In the genomic region with DNA sequence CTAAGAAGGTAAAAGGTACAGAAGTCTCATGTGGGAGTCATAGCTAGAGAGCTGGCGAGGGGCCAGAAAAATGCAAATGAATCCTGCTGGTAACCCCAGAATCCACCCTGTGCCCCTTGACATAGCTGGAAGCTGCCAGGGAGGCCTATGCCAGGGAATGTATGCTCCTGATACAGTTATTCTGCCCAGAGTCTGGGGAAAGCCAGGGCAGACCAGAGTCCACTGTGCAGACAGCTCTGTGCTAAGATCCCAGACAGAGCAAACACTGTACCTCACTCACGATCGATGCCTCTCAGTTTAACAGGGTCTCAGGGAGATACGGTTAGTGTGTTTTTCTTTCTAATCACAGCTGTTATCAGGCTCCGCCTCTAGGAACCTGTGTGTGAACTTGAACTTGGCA, we compare ENCODE assay signal across 16 mouse cellular contexts. TPM values are rescaled to one million over a fixed set of nuclear protein-coding genes. Genes with fewer than 3 reads are reported as not detected.
DNase-seq lines count a peak whose midpoint lies in the region; ATAC-seq and TF ChIP-seq lines count a peak whose summit lies in the region.
"Had no signal": no experiment of that assay in that cellular context is flagged by ENCODE, and none has a peak within 500 bp of the region (broad histone marks: within the 10 kb centered on the region; RNA-seq: fewer than 3 reads in every experiment).

No protein-coding gene starts in this region.

- 0 out of 2 replicates have a peak, but pooled peaks have one; percentile 36 for ATAC-seq in kidney, embryonic 15.5 days (replicated peaks; ENCODE audit: low FRiP score)
- ATAC-seq in liver, embryonic 12.5 days = peak; percentile 61
- ATAC-seq: forebrain, embryonic 15.5 days had no signal

- H3K4me3 ChIP-seq in kidney, embryonic 15.5 days (replicated peaks) = no peak overlapping the region
- H3K4me3 ChIP-seq in kidney, adult 2 months (ENCODE audit: insufficient read depth, low read depth, low read length) = no peak overlapping the region
- no peak overlapping the region for H3K4me3 ChIP-seq in liver, embryonic 12.5 days
- H3K4me3 ChIP-seq: embryonic facial prominence, embryonic 15.5 days; forebrain, embryonic 15.5 days; megakaryocyte, embryonic 14.5 days had no signal

- TF ChIP-seq POLR2A in kidney, adult 2 months (IDR thresholded peaks at IDR 0.05; ENCODE audit: low read depth, low read length) = no peak

- H3K27me3 ChIP-seq in kidney, embryonic 15.5 days = 0 out of 2 replicates have a peak, but pooled peaks cover 9% of the 10 kb centered on the region
- no peaks in the 10 kb centered on the region for H3K27me3 ChIP-seq in kidney, adult 2 months (replicated peaks; ENCODE audit: control insufficient read depth, insufficient read depth, low read length)
- H3K27me3 ChIP-seq in liver, embryonic 12.5 days (replicated peaks) = peaks cover 29% of the 10 kb centered on the region
- H3K27me3 ChIP-seq: embryonic facial prominence, embryonic 15.5 days; forebrain, embryonic 15.5 days had no signal

- H3K36me3 ChIP-seq in kidney, embryonic 15.5 days = no peaks in the 10 kb centered on the region
- H3K36me3 ChIP-seq in kidney, adult 2 months (ENCODE audit: control insufficient read depth, insufficient read depth, low read length) = no peaks in the 10 kb centered on the region
- H3K36me3 ChIP-seq in liver, embryonic 12.5 days = no peaks in the 10 kb centered on the region
- H3K36me3 ChIP-seq: embryonic facial prominence, embryonic 15.5 days; forebrain, embryonic 15.5 days had no signal

- WGBS in kidney, embryonic 15.5 days = 50% methylated on average over 5 of the region's 5 CpGs
- 57% methylated on average over 5 of the region's 5 CpGs for WGBS in kidney, adult 2 months
- 50% methylated on average over 5 of the region's 5 CpGs for WGBS in liver, embryonic 12.5 days (ENCODE audit: insufficient replicate concordance)

- H3K9ac ChIP-seq in kidney, embryonic 15.5 days = no peak overlapping the region
- H3K9ac ChIP-seq in liver, embryonic 12.5 days = no peak overlapping the region
- H3K9ac ChIP-seq: embryonic facial prominence, embryonic 15.5 days; forebrain, embryonic 15.5 days had no signal

- no peak for DNase-seq in kidney, adult 2 months
- DNase-seq in urinary bladder, postnatal 36 days (ENCODE audit: low spot score in 2 of 2) = peak; percentile 7 to 17
- DNase-seq in urinary bladder, postnatal 10 days (ENCODE audit: low spot score) = no peak
- DNase-seq in thymus, postnatal 10 days (ENCODE audit: low spot score in 2 of 2) = no peak
- no peak for DNase-seq in gastrocnemius, adult 8-10 months (ENCODE audit: low spot score in 2 of 2)
- DNase-seq: adrenal gland, postnatal 25 days; gastrocnemius, postnatal 25 days; heart, postnatal 4 days; layer of hippocampus, adult 9-11 months had no signal

- no peak overlapping the region for H3K4me2 ChIP-seq in kidney, embryonic 15.5 days
- no peak overlapping the region for H3K4me2 ChIP-seq in liver, embryonic 12.5 days
- H3K4me2 ChIP-seq: embryonic facial prominence, embryonic 15.5 days; forebrain, embryonic 15.5 days had no signal

- H3K27ac ChIP-seq in kidney, embryonic 15.5 days = no peak overlapping the region
- no peak overlapping the region for H3K27ac ChIP-seq in kidney, adult 2 months (ENCODE audit: insufficient read depth, low read depth, low read length)
- no peak overlapping the region for H3K27ac ChIP-seq in liver, embryonic 12.5 days
- H3K27ac ChIP-seq: embryonic facial prominence, embryonic 15.5 days; forebrain, embryonic 15.5 days had no signal

- TF ChIP-seq CTCF in kidney, adult 2 months (conservative IDR thresholded peaks at IDR 0.05; ENCODE audit: insufficient read depth, insufficient read length, low read depth, low read length) = no peak

- H3K4me1 ChIP-seq in kidney, embryonic 15.5 days = 0 out of 2 replicates have a peak, but pooled peaks cover 9% of the 10 kb centered on the region
- 0 out of 2 replicates have a peak, but pooled peaks cover 5% of the 10 kb centered on the region for H3K4me1 ChIP-seq in kidney, adult 2 months (ENCODE audit: control insufficient read depth, insufficient read depth, low read length)
- peaks cover 4% of the 10 kb centered on the region; the same call in 1 of the 2 replicates for H3K4me1 ChIP-seq in liver, embryonic 12.5 days
- H3K4me1 ChIP-seq: forebrain, embryonic 15.5 days had no signal

- H3K9me3 ChIP-seq in kidney, embryonic 15.5 days (replicated peaks) = no peaks in the 10 kb centered on the region
- no peaks in the 10 kb centered on the region for H3K9me3 ChIP-seq in liver, embryonic 12.5 days (replicated peaks)
- H3K9me3 ChIP-seq: embryonic facial prominence, embryonic 15.5 days; forebrain, embryonic 15.5 days had no signal

RNA-seq across cellular contexts. Expression of gene A630076J17Rik, which starts 0.6 kb away (rescaled TPM):
- polyA plus RNA-seq in kidney, embryonic 15.5 days (2015; fragmentation: Nextera tagmentation; extraction: Ambion mirVana) = not detected in 2 replicates
- polyA plus RNA-seq in kidney, adult 2 months (2012; rRNA removed) = not detected in 2 replicates
- polyA plus RNA-seq in liver, embryonic 12.5 days (2016; fragmentation: Nextera tagmentation; extraction: Ambion mirVana) = not detected in 2 replicates
- total RNA-seq in gastrocnemius, adult 8-10 months (2022) = not detected
- total RNA-seq: adrenal gland, postnatal 25 days; gastrocnemius, postnatal 25 days; heart, postnatal 4 days; left cerebral cortex, postnatal 36 days had no signal
- polyA plus RNA-seq: embryonic facial prominence, embryonic 15.5 days; forebrain, embryonic 15.5 days; urinary bladder, adult 2 months had no signal

RNA-seq across cellular contexts. Expression of gene Cym, which starts 8.3 kb away (rescaled TPM):
- polyA plus RNA-seq in kidney, embryonic 15.5 days (2015; fragmentation: Nextera tagmentation; extraction: Ambion mirVana) = 0.17 TPM in 1 of 2 replicates, not detected in the other
- 1.9 and 2.4 TPM in 2 replicates for polyA plus RNA-seq in kidney, adult 2 months (2012; rRNA removed)
- not detected in 2 replicates for polyA plus RNA-seq in liver, embryonic 12.5 days (2016; fragmentation: Nextera tagmentation; extraction: Ambion mirVana)
- not detected for total RNA-seq in gastrocnemius, adult 8-10 months (2022)
- total RNA-seq: gastrocnemius, postnatal 25 days; heart, postnatal 4 days; left cerebral cortex, postnatal 36 days had no signal
- polyA plus RNA-seq: urinary bladder, adult 2 months had no signal

RNA-seq across cellular contexts. Expression of gene Prok1, which starts 9.7 kb away (rescaled TPM):
- polyA plus RNA-seq in kidney, embryonic 15.5 days (2015; fragmentation: Nextera tagmentation; extraction: Ambion mirVana) = not detected in 2 replicates
- 10.8 and 12.8 TPM in 2 replicates for polyA plus RNA-seq in kidney, adult 2 months (2012; rRNA removed)
- not detected in 2 replicates for polyA plus RNA-seq in liver, embryonic 12.5 days (2016; fragmentation: Nextera tagmentation; extraction: Ambion mirVana)
- not detected for total RNA-seq in gastrocnemius, adult 8-10 months (2022)
- total RNA-seq: gastrocnemius, postnatal 25 days; left cerebral cortex, postnatal 36 days had no signal
- polyA plus RNA-seq: embryonic facial prominence, embryonic 15.5 days; forebrain, embryonic 15.5 days had no signal

RNA-seq across cellular contexts. Expression of gene Kcna10, which starts 47.0 kb away (rescaled TPM):
- polyA plus RNA-seq in kidney, embryonic 15.5 days (2015; fragmentation: Nextera tagmentation; extraction: Ambion mirVana) = not detected in 2 replicates
- not detected in 2 replicates for polyA plus RNA-seq in kidney, adult 2 months (2012; rRNA removed)
- not detected in 2 replicates for polyA plus RNA-seq in liver, embryonic 12.5 days (2016; fragmentation: Nextera tagmentation; extraction: Ambion mirVana)
- not detected for total RNA-seq in gastrocnemius, adult 8-10 months (2022)
- total RNA-seq: adrenal gland, postnatal 25 days; heart, postnatal 4 days had no signal
- polyA plus RNA-seq: embryonic facial prominence, embryonic 15.5 days; forebrain, embryonic 15.5 days; urinary bladder, adult 2 months had no signal

RNA-seq across cellular contexts. Expression of gene Lamtor5, which starts 48.8 kb away (rescaled TPM):
- polyA plus RNA-seq in kidney, embryonic 15.5 days (2015; fragmentation: Nextera tagmentation; extraction: Ambion mirVana) = 192 and 199 TPM in 2 replicates
- polyA plus RNA-seq in kidney, adult 2 months (2012; rRNA removed) = 225 and 280 TPM in 2 replicates
- polyA plus RNA-seq in liver, embryonic 12.5 days (2016; fragmentation: Nextera tagmentation; extraction: Ambion mirVana) = 123 and 128 TPM in 2 replicates
- 10 to 100 TPM; 53.4 to 72.8 (median 63.4) TPM for total RNA-seq in gastrocnemius, adult 8-10 months (2022)

Comparison
In these comparisons a context has a peak if more than half of its experiments do, and no peak if none do; other contexts are left out.
1. DNase-seq: peak in urinary bladder, postnatal 36 days (2 of 2); none in kidney, adult 2 months (single experiment), urinary bladder, postnatal 10 days (single experiment), thymus, postnatal 10 days (0 of 2) and gastrocnemius, adult 8-10 months (0 of 2).
2. RNA of gene Prok1, which starts 9.7 kb away (polyA plus RNA-seq): 10.8 to 12.8 TPM in kidney, adult 2 months; not detected in kidney, embryonic 15.5 days and not detected in liver, embryonic 12.5 days; every median in the first group is over 10 times any median in the second.